Mouse (Mus musculus) kidney, embryonic 14.5 days (tissue): ENCODE measurements at regions not wholly inside any gene's neighbourhood (a gene's known extent, or its start where the extent isn't known, plus 50 kb on each side); places are given as distances from the start of the nearest gene placed in this dataset.

Source experiments
- ATAC-seq: fragments of 200-750 bp; cut with Nextera tagmentation; 2 replicates; pipeline ENCODE4 v1.8.0; 2017; ENCODE audit warnings: moderate number of reproducible peaks, mild to moderate bottlenecking, moderate TSS enrichment, moderate library complexity; ENCODE audit not compliant: low FRiP score, low TSS enrichment
- H3K27ac ChIP-seq: fragments of 300-500 bp; sonication (generic); 2 replicates; pipeline ENCODE4 v1.5.1; 2014; ENCODE audit warnings: low read depth, mild to moderate bottlenecking, low read length, moderate library complexity, mixed read lengths
- H3K27me3 ChIP-seq: fragments of 300-500 bp; sonication (generic); 2 replicates; pipeline ENCODE4 v1.6.1; 2014; ENCODE audit warnings: mild to moderate bottlenecking, low read length; ENCODE audit not compliant: control insufficient read depth, insufficient read depth
- H3K36me3 ChIP-seq: fragments of 300-500 bp; sonication (generic); 2 replicates; pipeline ENCODE4 v1.6.1; 2014; ENCODE audit warnings: low read length, mixed read lengths; ENCODE audit not compliant: control insufficient read depth, insufficient read depth
- H3K4me1 ChIP-seq: fragments of 300-500 bp; sonication (generic); 2 replicates; pipeline ENCODE4 v1.6.1; 2014; ENCODE audit warnings: low read length, mixed read lengths; ENCODE audit not compliant: control insufficient read depth, insufficient read depth
- H3K4me2 ChIP-seq: fragments of 300-500 bp; sonication (generic); replicated peaks from 2 replicates; pipeline ENCODE4 v1.6.1; 2014; ENCODE audit warnings: low read depth, mild to moderate bottlenecking, low read length
- H3K4me3 ChIP-seq: fragments of 300-500 bp; sonication (generic); 2 replicates; pipeline ENCODE4 v1.5.1; 2014; ENCODE audit warnings: mild to moderate bottlenecking, low read length
- H3K9ac ChIP-seq: fragments of 300-500 bp; sonication (generic); 2 replicates; pipeline ENCODE4 v1.6.1; 2014; ENCODE audit warnings: low read depth, mild to moderate bottlenecking, low read length, moderate library complexity
- H3K9me3 ChIP-seq: fragments of 300-500 bp; sonication (generic); 2 replicates; pipeline ENCODE4 v1.6.1; 2016; ENCODE audit warnings: low read length; ENCODE audit not compliant: control insufficient read depth
- WGBS: fragments of 180-500 bp; shearing (Covaris S2); extraction: QIAGEN DNeasy Blood & Tissue Kit; methylation state at CpG from one replicate; pipeline ENCODE4 v1.1.7; 2014; 5-methylcytosine and 5-hydroxymethylcytosine counted together

DNA sequence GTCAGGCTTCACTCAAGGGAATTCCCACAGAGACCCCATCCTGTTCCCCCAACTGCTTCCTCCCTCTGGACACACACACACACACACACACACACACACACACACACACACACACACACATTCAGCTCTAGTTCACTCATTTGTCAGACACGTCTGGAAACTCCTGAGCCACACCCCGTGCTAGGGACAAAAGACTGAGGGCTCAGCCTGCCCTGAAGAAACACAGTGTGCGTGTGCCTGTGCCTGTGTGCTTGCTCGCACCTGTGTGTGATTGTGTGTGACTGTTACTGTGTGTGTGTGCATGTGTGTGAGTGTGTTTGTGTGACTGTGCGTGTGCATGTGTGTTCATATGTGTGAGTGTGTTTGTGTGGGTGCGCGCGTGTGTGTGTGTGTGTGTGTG lies 50.4 kb upstream of the Casz1 start:
- Histone ChIP-seq H3K36me3 (no peaks in the 10 kb centered on the region), H3K4me2 (no peak overlapping the region), H3K9ac (no peak overlapping the region), H3K27me3 (no peaks in the 10 kb centered on the region), H3K4me1 (0 out of 2 replicates have a peak, but pooled peaks cover 6% of the 10 kb centered on the region), H3K4me3 (no peak overlapping the region), H3K9me3 (no peaks in the 10 kb centered on the region), H3K27ac (no peak overlapping the region)
- WGBS: 86% methylated on average over 8 of the region's 8 CpGs
- no peak for ATAC-seq
